Mouse (Mus musculus) forebrain, embryonic 12.5 days (tissue): ENCODE data around the gene Znhit1. TPM values are rescaled to one million over a fixed set of nuclear protein-coding genes. Genes with fewer than 3 reads are reported as not detected.

Source experiments
- ATAC-seq: fragments of 200-750 bp; cut with Nextera tagmentation; 2 replicates; pipeline ENCODE4 v1.8.0; 2017; ENCODE audit warnings: moderate TSS enrichment; ENCODE audit not compliant: low FRiP score
- H3K27ac ChIP-seq: fragments of 300-500 bp; sonication (generic); 2 replicates; pipeline ENCODE4 v1.5.1; 2016; ENCODE audit warnings: mild to moderate bottlenecking
- H3K27me3 ChIP-seq: fragments of 300-500 bp; sonication (generic); 2 replicates; pipeline ENCODE4 v1.6.1; 2016; ENCODE audit warnings: mild to moderate bottlenecking
- H3K36me3 ChIP-seq: fragments of 300-500 bp; sonication (generic); replicated peaks from 2 replicates; pipeline ENCODE4 v1.6.1; 2016; ENCODE audit warnings: mild to moderate bottlenecking
- H3K4me1 ChIP-seq: fragments of 300-500 bp; sonication (generic); 2 replicates; pipeline ENCODE4 v1.6.1; 2016
- H3K4me2 ChIP-seq: fragments of 300-500 bp; sonication (generic); 2 replicates; pipeline ENCODE4 v1.6.1; 2016; ENCODE audit warnings: mild to moderate bottlenecking, moderate library complexity
- H3K4me3 ChIP-seq: fragments of 300-500 bp; sonication (generic); replicated peaks from 2 replicates; pipeline ENCODE4 v1.5.1; 2016; ENCODE audit warnings: mild to moderate bottlenecking
- H3K9ac ChIP-seq: fragments of 300-500 bp; sonication (generic); 2 replicates; pipeline ENCODE4 v1.6.1; 2016; ENCODE audit warnings: mild to moderate bottlenecking
- H3K9me3 ChIP-seq: fragments of 300-500 bp; sonication (generic); 2 replicates; pipeline ENCODE4 v1.6.1; 2016
- WGBS: fragments of 180-500 bp; shearing (Covaris S2); methylation state at CpG from one replicate; pipeline ENCODE4 v1.1.7; 2016; 5-methylcytosine and 5-hydroxymethylcytosine counted together
- polyA plus RNA-seq: library from polyadenylated mRNA; unstranded; fragments of >200 nt; fragmentation: Nextera tagmentation; extraction: Ambion mirVana; gene quantifications from 2 replicates; pipeline ENCODE4 v1.2.1, GENCODE M21; 2016

The Znhit1 gene
- polyA plus RNA-seq, 1 experiment from 2014 or later = 97.9 TPM

- no peak for ATAC-seq
- H3K27me3 ChIP-seq = no peaks in the 10 kb centered on the region
- no peak overlapping the region for H3K4me2 ChIP-seq
- no peak overlapping the region for H3K27ac ChIP-seq
- no peaks in the 10 kb centered on the region for H3K9me3 ChIP-seq
- 64% methylated on average over 13 of the region's 16 CpGs for WGBS
- H3K4me1 ChIP-seq = peaks cover 8% of the 10 kb centered on the region
- H3K4me3 ChIP-seq = no peak overlapping the region
- H3K9ac ChIP-seq = no peak overlapping the region
- peaks cover 26% of the 10 kb centered on the region for H3K36me3 ChIP-seq
These were observed 5.4 kb downstream of the Znhit1 start for GRCm38 (mm10) chr5:136982338-136982930.

GRCm38 (mm10) chr5:136980974-136981373, 6.8 kb downstream of the Znhit1 start:
- Histone ChIP-seq H3K4me2 (no peak overlapping the region), H3K4me1 (peaks cover 5% of the 10 kb centered on the region), H3K36me3 (peaks cover 26% of the 10 kb centered on the region), H3K9ac (no peak overlapping the region), H3K4me3 (no peak overlapping the region), H3K9me3 (no peaks in the 10 kb centered on the region), H3K27me3 (no peaks in the 10 kb centered on the region), H3K27ac (no peak overlapping the region)
- no peak for ATAC-seq
- whole genome bisulfite sequencing = 91% methylated on average over 8 of the region's 8 CpGs

DNA sequence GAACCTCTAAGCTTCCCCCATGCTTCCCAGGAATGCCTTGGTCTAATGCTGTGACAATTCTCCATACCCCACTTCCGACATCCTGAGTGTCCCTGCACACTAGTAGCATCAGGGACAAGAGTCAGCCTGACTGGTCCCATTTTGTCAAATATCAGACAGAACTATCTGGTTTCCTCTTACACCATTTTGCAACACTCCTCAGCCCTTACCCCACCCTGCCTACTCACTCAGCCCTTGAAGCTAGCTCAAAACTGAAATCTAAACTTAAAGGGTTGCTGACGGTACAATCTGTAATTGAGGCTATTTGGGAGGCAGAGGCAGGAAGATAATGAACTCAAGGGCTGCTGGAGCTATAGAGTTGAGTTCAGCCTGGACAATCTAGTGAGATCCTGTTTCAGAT, 8.1 kb downstream of the Znhit1 start:
- WGBS = 77% methylated on average over 2 of the region's 2 CpGs
- Histone ChIP-seq H3K4me1 (no peaks in the 10 kb centered on the region), H3K4me2 (no peak overlapping the region), H3K27ac (no peak overlapping the region), H3K4me3 (no peak overlapping the region), H3K9ac (no peak overlapping the region), H3K36me3 (peaks cover 26% of the 10 kb centered on the region), H3K9me3 (no peaks in the 10 kb centered on the region), H3K27me3 (no peaks in the 10 kb centered on the region)
- no peak for ATAC-seq

- H3K27ac ChIP-seq = no peak overlapping the region
- no peaks in the 10 kb centered on the region; the same call in 1 of the 2 replicates for H3K27me3 ChIP-seq
- H3K4me3 ChIP-seq = no peak overlapping the region
- 76% methylated on average over 4 of the region's 4 CpGs for WGBS
- H3K9ac ChIP-seq = no peak overlapping the region
- no peak for ATAC-seq
- H3K9me3 ChIP-seq = no peaks in the 10 kb centered on the region
- no peaks in the 10 kb centered on the region for H3K4me1 ChIP-seq
- H3K36me3 ChIP-seq = peaks cover 17% of the 10 kb centered on the region
- no peak overlapping the region for H3K4me2 ChIP-seq
These were observed 10.1 kb downstream of the Znhit1 start for GRCm38 (mm10) chr5:136977769-136978168.

- no peaks in the 10 kb centered on the region for H3K36me3 ChIP-seq
- H3K4me1 ChIP-seq = no peaks in the 10 kb centered on the region
- H3K27ac ChIP-seq = no peak overlapping the region
- no peak for ATAC-seq
- no peaks in the 10 kb centered on the region; the same call in 1 of the 2 replicates for H3K27me3 ChIP-seq
- H3K4me2 ChIP-seq = no peak overlapping the region
- 81% methylated on average over 8 of the region's 8 CpGs for WGBS
- H3K4me3 ChIP-seq = no peak overlapping the region
- no peaks in the 10 kb centered on the region for H3K9me3 ChIP-seq
- H3K9ac ChIP-seq = no peak overlapping the region
These were observed 14.2 kb downstream of the Znhit1 start for GRCm38 (mm10) chr5:136973670-136974069.

DNA sequence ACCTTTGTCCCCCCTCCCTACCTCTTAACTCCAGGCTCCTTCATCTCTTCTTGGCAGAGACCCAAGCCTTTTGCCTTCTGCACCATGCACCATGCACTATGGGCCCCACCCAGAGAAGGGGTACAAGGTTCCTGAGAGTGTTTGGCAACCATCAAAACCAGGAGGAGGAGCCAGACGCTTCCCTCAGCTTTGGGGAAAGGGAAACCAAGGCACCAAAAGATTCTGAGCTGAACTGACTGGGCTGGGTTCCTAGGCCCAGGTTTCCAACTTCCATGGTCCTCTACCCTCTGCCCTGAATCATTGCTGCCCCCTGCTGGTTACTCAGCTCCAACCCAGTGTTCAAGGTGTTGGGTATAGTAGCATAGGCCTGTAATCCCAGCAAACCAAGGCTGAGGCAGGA, 17.1 kb downstream of the Znhit1 start:
- Histone ChIP-seq H3K4me1 (no peaks in the 10 kb centered on the region), H3K4me3 (no peak overlapping the region), H3K27ac (no peak overlapping the region), H3K4me2 (no peak overlapping the region), H3K9ac (no peak overlapping the region), H3K36me3 (peaks cover 23% of the 10 kb centered on the region), H3K9me3 (no peaks in the 10 kb centered on the region), H3K27me3 (no peaks in the 10 kb centered on the region; the same call in 1 of the 2 replicates)
- no peak for ATAC-seq
- 65% methylated on average over 1 of the region's 1 CpGs for WGBS

- no peak overlapping the region for H3K4me3 ChIP-seq
- no peak overlapping the region for H3K27ac ChIP-seq
- H3K4me1 ChIP-seq = peaks cover 8% of the 10 kb centered on the region
- 79% methylated on average over 10 of the region's 10 CpGs for WGBS
- H3K27me3 ChIP-seq = no peaks in the 10 kb centered on the region
- H3K4me2 ChIP-seq = no peak overlapping the region
- no peak overlapping the region for H3K9ac ChIP-seq
- peaks cover 52% of the 10 kb centered on the region for H3K36me3 ChIP-seq
- H3K9me3 ChIP-seq = no peaks in the 10 kb centered on the region
- ATAC-seq = no peak
These were observed 20.2 kb downstream of the Znhit1 start for GRCm38 (mm10) chr5:136967592-136967991.

GRCm38 (mm10) chr5:136966861-136967455, 20.9 kb downstream of the Znhit1 start:
- 93% methylated on average over 4 of the region's 4 CpGs for WGBS
- H3K9ac ChIP-seq = no peak overlapping the region
- H3K9me3 ChIP-seq = no peaks in the 10 kb centered on the region
- no peak overlapping the region for H3K27ac ChIP-seq
- no peak overlapping the region for H3K4me2 ChIP-seq
- no peaks in the 10 kb centered on the region for H3K27me3 ChIP-seq
- ATAC-seq = no peak
- H3K4me3 ChIP-seq = no peak overlapping the region
- H3K36me3 ChIP-seq = peaks cover 52% of the 10 kb centered on the region
- H3K4me1 ChIP-seq = peaks cover 8% of the 10 kb centered on the region

DNA sequence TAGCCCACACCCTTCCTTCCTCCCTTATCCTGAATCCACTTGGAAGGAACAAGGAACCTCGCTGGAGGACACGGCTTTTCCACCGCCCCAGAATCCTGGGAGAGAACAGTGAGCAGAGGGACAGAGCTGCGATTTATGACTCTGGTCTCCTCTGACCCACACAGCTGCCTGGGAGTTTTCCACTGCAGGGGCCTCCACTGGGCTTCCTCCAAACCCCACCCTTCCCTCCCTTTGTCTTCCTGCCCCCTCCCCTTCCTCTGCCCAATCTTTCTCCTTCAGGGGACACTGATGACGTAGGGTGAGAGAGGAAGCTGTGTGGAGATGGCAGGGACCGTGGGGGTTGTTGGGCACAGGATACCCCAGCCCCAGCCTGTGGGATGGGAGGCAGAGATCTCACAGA, 21.5 kb downstream of the Znhit1 start, which contains the start of gene Cldn15:
Gene Cldn15, plus strand, starts transcription at position 286 of the 400 bp plus-strand sequence.
- Histone ChIP-seq H3K4me3 (no peak within 1 kb of the TSS), H3K27me3 (no peaks in the 10 kb centered on the region), H3K36me3 (peaks cover 52% of the 10 kb centered on the region), H3K4me1 (peaks cover 11% of the 10 kb centered on the region), H3K9me3 (no peaks in the 10 kb centered on the region), H3K9ac (no peak within 1 kb of the TSS), H3K27ac (no peak within 1 kb of the TSS), H3K4me2 (no peak within 1 kb of the TSS)
- 83% methylated on average over 6 of the region's 6 CpGs for WGBS
- ATAC-seq = no peak

DNA sequence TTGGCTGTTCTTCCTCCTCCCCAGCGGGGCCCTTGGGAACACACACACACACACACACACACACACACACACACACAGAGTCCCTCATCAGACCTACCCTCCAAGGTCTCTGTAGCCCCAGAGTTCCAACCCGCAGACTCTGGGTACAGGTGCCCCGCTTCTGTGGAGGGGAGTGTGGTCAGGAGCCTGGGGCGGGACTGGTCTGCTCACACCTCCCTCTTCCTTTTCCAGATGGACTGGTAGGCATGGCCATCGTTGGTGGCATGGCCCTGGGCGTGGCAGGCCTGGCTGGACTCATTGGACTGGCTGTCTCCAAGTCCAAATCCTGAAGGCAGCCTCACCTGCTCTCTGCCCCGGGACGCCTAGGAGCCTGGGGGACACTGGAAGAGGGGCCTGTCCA, 22.1 kb downstream of the Znhit1 start:
- WGBS = 89% methylated on average over 7 of the region's 8 CpGs
- Histone ChIP-seq H3K36me3 (peaks cover 52% of the 10 kb centered on the region), H3K4me3 (no peak overlapping the region), H3K9ac (no peak overlapping the region), H3K4me2 (no peak overlapping the region), H3K27me3 (no peaks in the 10 kb centered on the region), H3K27ac (no peak overlapping the region), H3K4me1 (peaks cover 18% of the 10 kb centered on the region), H3K9me3 (no peaks in the 10 kb centered on the region)
- no peak for ATAC-seq

- no peaks in the 10 kb centered on the region for H3K9me3 ChIP-seq
- H3K27ac ChIP-seq = no peak overlapping the region
- peaks cover 52% of the 10 kb centered on the region for H3K36me3 ChIP-seq
- ATAC-seq = no peak
- WGBS = 89% methylated on average over 9 of the region's 9 CpGs
- H3K4me3 ChIP-seq = no peak overlapping the region
- no peak overlapping the region for H3K4me2 ChIP-seq
- H3K4me1 ChIP-seq = peaks cover 18% of the 10 kb centered on the region
- H3K27me3 ChIP-seq = no peaks in the 10 kb centered on the region
- H3K9ac ChIP-seq = no peak overlapping the region
These were observed 22.6 kb downstream of the Znhit1 start for GRCm38 (mm10) chr5:136965210-136965609.

GRCm38 (mm10) chr5:136962966-136963540, 24.8 kb downstream of the Znhit1 start:
- no peak for ATAC-seq

GRCm38 (mm10) chr5:136962501-136962900, 25.3 kb downstream of the Znhit1 start:
- peaks cover 48% of the 10 kb centered on the region for H3K36me3 ChIP-seq
- ATAC-seq = peak; percentile 59
- peak overlapping the region; percentile 65 for H3K4me3 ChIP-seq
- peak overlapping the region; percentile 83 for H3K4me2 ChIP-seq
- peak overlapping the region; percentile 77 for H3K9ac ChIP-seq
- peak overlapping the region; percentile 80 for H3K27ac ChIP-seq
- H3K4me1 ChIP-seq = peaks cover 18% of the 10 kb centered on the region
- H3K9me3 ChIP-seq = no peaks in the 10 kb centered on the region
- H3K27me3 ChIP-seq = no peaks in the 10 kb centered on the region
- 2% methylated on average over 10 of the region's 10 CpGs for WGBS

More at GRCm38 (mm10) chr5:136962966-136963540, 24.8 kb downstream of the Znhit1 start:
- 81% methylated on average over 8 of the region's 8 CpGs for whole genome bisulfite sequencing
- Histone ChIP-seq H3K36me3 (peaks cover 50% of the 10 kb centered on the region), H3K4me3 (peak overlapping the region; percentile 65), H3K27me3 (no peaks in the 10 kb centered on the region), H3K4me1 (peaks cover 18% of the 10 kb centered on the region), H3K9me3 (no peaks in the 10 kb centered on the region), H3K27ac (peak overlapping the region; percentile 80), H3K4me2 (peak overlapping the region; percentile 83), H3K9ac (peak overlapping the region; percentile 77; the same call in 1 of the 2 replicates)
